Mouse (Mus musculus): ENCODE measurements around the gene Tmem132b. TPM values are rescaled to one million over a fixed set of nuclear protein-coding genes. Genes with fewer than 3 reads are reported as not detected.

Tmem132b gene
- polyA plus RNA-seq, 1 experiment from 2014 or later = 0.64 TPM

GRCm38 (mm10) chr5:125520930-125521590 is 10.5 kb upstream of the Tmem132b start:
- ATAC-seq (ENCODE audit: insufficient number of reproducible peaks, insufficient read depth, low FRiP score, low TSS enrichment) = no peak
- H3K27me3 ChIP-seq = no peaks in the 10 kb centered on the region
- H3K27ac ChIP-seq = no peak overlapping the region
- H3K4me2 ChIP-seq (replicated peaks) = no peak overlapping the region
- H3K9me3 ChIP-seq = no peaks in the 10 kb centered on the region
- no peak overlapping the region for H3K9ac ChIP-seq
- H3K4me1 ChIP-seq = no peaks in the 10 kb centered on the region
- 18% methylated on average over 15 of the region's 15 CpGs for WGBS
- H3K36me3 ChIP-seq = peaks cover 19% of the 10 kb centered on the region
- H3K4me3 ChIP-seq = no peak overlapping the region

DNA sequence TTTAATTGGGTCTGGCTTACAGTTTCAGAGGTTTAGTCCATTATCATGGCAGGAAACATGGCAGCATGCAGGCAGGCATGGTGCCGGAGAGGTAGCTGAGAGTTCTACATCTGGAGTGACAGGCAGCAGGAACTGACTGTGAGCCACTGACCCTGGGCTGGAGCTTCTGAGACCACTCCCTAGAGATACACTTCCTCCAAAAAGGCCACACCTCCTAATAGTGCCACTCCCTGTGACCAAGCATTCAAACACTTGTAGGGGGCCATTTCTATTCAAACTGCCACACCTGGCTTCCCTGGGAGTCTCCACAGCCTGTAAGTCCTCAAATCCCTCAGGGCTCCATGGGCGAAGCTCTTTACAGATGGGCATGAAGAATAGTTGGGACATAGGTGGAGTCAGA is 8.2 kb upstream of the Tmem132b start:
- ATAC-seq (ENCODE audit: insufficient number of reproducible peaks, insufficient read depth, low FRiP score, low TSS enrichment) = no peak
- 80% methylated on average over 2 of the region's 2 CpGs for WGBS

GRCm38 (mm10) chr5:125525516-125525915 is 6.1 kb upstream of the Tmem132b start:
- no peak overlapping the region for H3K4me3 ChIP-seq
- no peaks in the 10 kb centered on the region for H3K36me3 ChIP-seq
- H3K27me3 ChIP-seq = peaks cover 11% of the 10 kb centered on the region
- H3K9me3 ChIP-seq = no peaks in the 10 kb centered on the region
- no peak overlapping the region for H3K9ac ChIP-seq
- no peak overlapping the region for H3K4me2 ChIP-seq (replicated peaks)
- H3K27ac ChIP-seq = no peak overlapping the region
- no peaks in the 10 kb centered on the region for H3K4me1 ChIP-seq
- 59% methylated on average over 5 of the region's 5 CpGs for WGBS
- ATAC-seq (ENCODE audit: insufficient number of reproducible peaks, insufficient read depth, low FRiP score, low TSS enrichment) = no peak

More for the DNA sequence above, 8.2 kb upstream of the Tmem132b start:
- no peak overlapping the region for H3K4me3 ChIP-seq
- H3K27me3 ChIP-seq = no peaks in the 10 kb centered on the region
- no peak overlapping the region for H3K27ac ChIP-seq
- H3K4me1 ChIP-seq = no peaks in the 10 kb centered on the region
- no peaks in the 10 kb centered on the region for H3K9me3 ChIP-seq
- no peak overlapping the region for H3K9ac ChIP-seq
- no peaks in the 10 kb centered on the region for H3K36me3 ChIP-seq
- no peak overlapping the region for H3K4me2 ChIP-seq (replicated peaks)

GRCm38 (mm10) chr5:125526464-125526863 is 5.1 kb upstream of the Tmem132b start:
- Histone ChIP-seq H3K27ac (no peak overlapping the region), H3K4me3 (no peak overlapping the region), H3K27me3 (peaks cover 18% of the 10 kb centered on the region), H3K9ac (no peak overlapping the region), H3K4me2 (replicated peaks) (no peak overlapping the region), H3K36me3 (no peaks in the 10 kb centered on the region), H3K4me1 (peaks cover 1% of the 10 kb centered on the region; the same call in 1 of the 2 replicates), H3K9me3 (no peaks in the 10 kb centered on the region)
- no peak for ATAC-seq (ENCODE audit: insufficient number of reproducible peaks, insufficient read depth, low FRiP score, low TSS enrichment)
- 80% methylated on average over 4 of the region's 4 CpGs for WGBS

GRCm38 (mm10) chr5:125529109-125529508 is 2.5 kb upstream of the Tmem132b start:
- H3K27me3 ChIP-seq = peaks cover 44% of the 10 kb centered on the region
- H3K9ac ChIP-seq = no peak overlapping the region
- H3K36me3 ChIP-seq = no peaks in the 10 kb centered on the region
- H3K4me3 ChIP-seq = no peak overlapping the region
- no peak overlapping the region for H3K27ac ChIP-seq
- no peak for ATAC-seq (ENCODE audit: insufficient number of reproducible peaks, insufficient read depth, low FRiP score, low TSS enrichment)
- no peak overlapping the region for H3K4me2 ChIP-seq (replicated peaks)
- H3K9me3 ChIP-seq = no peaks in the 10 kb centered on the region
- H3K4me1 ChIP-seq = peaks cover 6% of the 10 kb centered on the region
- WGBS = 4% methylated on average over 5 of the region's 5 CpGs

GRCm38 (mm10) chr5:125532191-125532544 is 594 bp downstream of the Tmem132b start:
- Histone ChIP-seq H3K27ac (no peak overlapping the region), H3K27me3 (peaks cover 72% of the 10 kb centered on the region), H3K4me2 (replicated peaks) (peak overlapping the region; percentile 91), H3K9me3 (no peaks in the 10 kb centered on the region), H3K4me3 (peak overlapping the region; percentile 51), H3K9ac (peak overlapping the region; percentile 45), H3K4me1 (peaks cover 8% of the 10 kb centered on the region), H3K36me3 (no peaks in the 10 kb centered on the region)
- ATAC-seq (ENCODE audit: insufficient number of reproducible peaks, insufficient read depth, low FRiP score, low TSS enrichment) = 0 out of 2 replicates have a peak, but pooled peaks have one; percentile 26
- WGBS = 2% methylated on average over 30 of the region's 30 CpGs

DNA sequence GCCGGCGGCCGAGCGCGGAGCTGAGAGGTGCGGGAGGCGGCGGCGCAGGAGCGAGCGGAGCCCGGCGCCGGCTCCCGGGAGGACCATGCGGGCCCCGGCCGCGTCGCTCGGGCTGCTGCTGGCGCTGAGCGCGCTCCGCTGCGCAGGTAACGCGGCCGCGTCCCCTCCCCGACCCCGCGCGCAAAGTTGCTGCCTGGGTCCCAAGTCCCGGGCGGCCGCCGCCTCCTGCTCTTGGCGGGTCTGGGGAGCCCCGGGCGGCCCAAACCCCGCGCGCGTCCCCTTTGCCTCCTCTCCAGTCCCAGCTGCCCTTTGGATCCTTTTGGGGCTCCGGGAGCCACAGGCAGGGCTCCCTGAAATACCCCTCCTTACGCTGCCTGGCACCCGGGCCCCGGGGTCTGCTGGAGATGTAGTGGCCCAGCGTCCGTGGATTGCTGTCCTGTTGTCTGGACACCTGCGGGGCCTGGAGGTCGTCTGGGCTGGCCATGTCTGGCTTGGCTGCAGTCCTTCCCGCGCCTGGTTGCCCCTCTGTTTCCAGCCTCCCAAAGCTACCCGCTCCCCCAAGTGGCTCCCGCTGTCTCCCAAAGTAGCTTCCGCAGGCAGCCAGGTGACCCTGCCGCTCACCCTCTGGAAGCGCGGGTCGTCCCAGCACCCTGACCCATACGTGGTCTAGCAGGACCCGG is 1.1 kb downstream of the Tmem132b start:
- Histone ChIP-seq H3K4me1 (peaks cover 8% of the 10 kb centered on the region), H3K4me2 (replicated peaks) (peak overlapping the region; percentile 91), H3K27ac (no peak overlapping the region), H3K9me3 (no peaks in the 10 kb centered on the region), H3K36me3 (no peaks in the 10 kb centered on the region), H3K9ac (peak overlapping the region; percentile 45), H3K4me3 (peak overlapping the region; percentile 51), H3K27me3 (peaks cover 74% of the 10 kb centered on the region)
- no peak for ATAC-seq (ENCODE audit: insufficient number of reproducible peaks, insufficient read depth, low FRiP score, low TSS enrichment)
- under 1% methylated on average over 60 of the region's 64 CpGs for WGBS

GRCm38 (mm10) chr5:125533225-125533900 is 1.8 kb downstream of the Tmem132b start:
- Histone ChIP-seq H3K9me3 (no peaks in the 10 kb centered on the region), H3K4me3 (peak overlapping the region; percentile 51), H3K27ac (no peak overlapping the region), H3K27me3 (peaks cover 74% of the 10 kb centered on the region), H3K4me2 (replicated peaks) (peak overlapping the region; percentile 91), H3K9ac (peak overlapping the region; percentile 45; the same call in 1 of the 2 replicates), H3K36me3 (no peaks in the 10 kb centered on the region), H3K4me1 (peaks cover 8% of the 10 kb centered on the region)
- ATAC-seq (ENCODE audit: insufficient number of reproducible peaks, insufficient read depth, low FRiP score, low TSS enrichment) = no peak
- WGBS = 2% methylated on average over 24 of the region's 24 CpGs

DNA sequence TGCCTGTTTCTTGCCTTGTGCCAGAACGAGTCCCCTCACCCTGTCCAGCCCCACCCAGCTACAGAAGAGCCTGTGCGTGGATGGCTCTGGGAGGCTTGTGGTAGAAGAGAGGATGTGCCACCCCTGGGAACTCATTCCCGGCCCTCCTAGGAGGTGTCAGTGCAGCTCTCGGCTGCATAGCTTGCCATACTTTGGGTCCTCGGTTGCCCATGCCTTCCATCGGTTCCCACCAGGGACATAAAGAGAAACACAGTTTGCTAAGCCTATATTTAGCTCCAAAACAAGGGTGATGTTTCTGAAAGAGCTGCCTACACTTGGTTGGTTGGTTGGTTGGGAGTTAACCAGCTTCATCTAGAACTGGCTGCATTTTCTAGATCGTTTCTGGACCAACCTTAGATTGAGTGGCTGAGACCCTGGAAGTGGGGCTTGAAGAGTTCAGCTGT is 2.6 kb downstream of the Tmem132b start:
- 7% methylated on average over 7 of the region's 7 CpGs for WGBS
- Histone ChIP-seq H3K4me2 (replicated peaks) (no peak overlapping the region), H3K9ac (no peak overlapping the region), H3K9me3 (no peaks in the 10 kb centered on the region), H3K4me3 (no peak overlapping the region), H3K27me3 (peaks cover 74% of the 10 kb centered on the region), H3K36me3 (no peaks in the 10 kb centered on the region), H3K4me1 (peaks cover 8% of the 10 kb centered on the region), H3K27ac (no peak overlapping the region)
- ATAC-seq (ENCODE audit: insufficient number of reproducible peaks, insufficient read depth, low FRiP score, low TSS enrichment) = no peak

- Histone ChIP-seq H3K4me1 (peaks cover 8% of the 10 kb centered on the region), H3K9ac (no peak overlapping the region), H3K4me3 (no peak overlapping the region), H3K27ac (no peak overlapping the region), H3K4me2 (replicated peaks) (peak overlapping the region; percentile 30), H3K27me3 (peaks cover 70% of the 10 kb centered on the region), H3K36me3 (no peaks in the 10 kb centered on the region), H3K9me3 (no peaks in the 10 kb centered on the region)
- WGBS = 1% methylated on average over 25 of the region's 26 CpGs
- ATAC-seq (ENCODE audit: insufficient number of reproducible peaks, insufficient read depth, low FRiP score, low TSS enrichment) = no peak
Measured at GRCm38 (mm10) chr5:125534611-125535324, 3.2 kb downstream of the Tmem132b start.

GRCm38 (mm10) chr5:125545090-125545489 is 13.5 kb downstream of the Tmem132b start:
- Histone ChIP-seq H3K9me3 (no peaks in the 10 kb centered on the region), H3K27ac (no peak overlapping the region), H3K36me3 (no peaks in the 10 kb centered on the region), H3K27me3 (peaks cover 31% of the 10 kb centered on the region), H3K4me1 (0 out of 2 replicates have a peak, but pooled peaks cover 7% of the 10 kb centered on the region), H3K9ac (no peak overlapping the region), H3K4me2 (replicated peaks) (no peak overlapping the region), H3K4me3 (no peak overlapping the region)
- ATAC-seq (ENCODE audit: insufficient number of reproducible peaks, insufficient read depth, low FRiP score, low TSS enrichment) = no peak
- WGBS = 92% methylated on average over 2 of the region's 2 CpGs

All from embryonic facial prominence, embryonic 12.5 days (tissue).